Mouse (Mus musculus) olfactory bulb, adult 2 months (tissue): ENCODE measurements around the gene Bnc2.

Experiments used
- CTCF ChIP-seq: fragments of 200-500 bp; IDR thresholded peaks from 2 replicates; pipeline ENCODE4 v1.5.1; 2012; ENCODE audit warnings: low read depth, mild to moderate bottlenecking, low read length, moderate library complexity; ENCODE audit not compliant: insufficient read depth
- POLR2A ChIP-seq: fragments of 200-500 bp; IDR thresholded peaks from 2 replicates; pipeline ENCODE4 v1.6.1; 2012; ENCODE audit warnings: mild to moderate bottlenecking, low read depth, low read length, moderate library complexity; ENCODE audit not compliant: insufficient read depth

- TF ChIP-seq CTCF (no peak), POLR2A (no peak)
These were observed 32.9 kb upstream of the Bnc2 start for GRCm38 (mm10) chr4:84707961-84708360.
